Mouse (Mus musculus): Measurements from ENCODE around the gene Timd2. TPM values are rescaled to one million over a fixed set of nuclear protein-coding genes. Genes with fewer than 3 reads are reported as not detected.
"Not testable (repeated sequence)": the region's sequence is repeated elsewhere in the genome, so short reads cannot be mapped to it uniquely, and the experiment has no call there.

The Timd2 gene
- total and polyA plus RNA-seq, 3 experiments = not detected

DNA sequence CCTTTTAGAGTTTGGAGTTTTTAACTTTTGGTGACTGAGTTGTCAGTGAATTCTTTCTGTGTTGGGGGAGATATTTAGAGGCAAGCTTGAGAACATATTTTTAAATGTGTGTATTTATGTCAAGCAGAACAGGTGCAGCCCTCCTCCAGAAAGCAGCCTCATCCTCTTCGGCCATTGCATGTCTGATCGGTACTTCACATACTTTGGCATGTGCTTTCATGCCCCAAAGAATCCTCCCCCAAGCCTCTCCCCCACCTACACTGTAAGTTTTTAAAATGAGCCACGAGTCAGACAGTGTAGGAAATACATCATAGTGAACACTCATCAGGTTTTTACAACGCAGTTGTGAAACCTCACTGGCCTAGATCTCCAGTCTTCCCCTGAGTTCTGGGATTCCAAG, 34.0 kb upstream of the Timd2 start:
- no peaks in the 10 kb centered on the region for H3K9me3 ChIP-seq (replicated peaks)
- TF ChIP-seq GATA1 (IDR thresholded peaks at IDR 0.05; ENCODE audit: borderline replicate concordance, low read length) (no peak), GATA2 (IDR thresholded peaks at IDR 0.05; ENCODE audit: borderline replicate concordance, low read depth, low read length) (no peak), POLR2AphosphoS5 (IDR thresholded peaks at IDR 0.05; ENCODE audit: insufficient replicate concordance, low read depth, low read length) (no peak), CTCF (IDR thresholded peaks at IDR 0.05; ENCODE audit: low read depth, low read length) (no peak), TAL1 (conservative IDR thresholded peaks at IDR 0.05; ENCODE audit: low read depth, low read length) (no peak)
- no peaks in the 10 kb centered on the region; the same call in 1 of the 2 replicates for H3K27me3 ChIP-seq (ENCODE audit: insufficient read depth, low read length)
- ATAC-seq (ENCODE audit: extremely low read depth, insufficient number of reproducible peaks, low FRiP score, poor library complexity, severe bottlenecking) (no peak), DNase-seq (ENCODE audit: low spot score) (no peak)
- H3K36me3 ChIP-seq (replicated peaks) = no peaks in the 10 kb centered on the region
- no peaks in the 10 kb centered on the region for H3K4me1 ChIP-seq (ENCODE audit: insufficient read depth, low read depth, low read length)
- H3K4me3 ChIP-seq (ENCODE audit: low read depth, low read length) = no peak overlapping the region

DNA sequence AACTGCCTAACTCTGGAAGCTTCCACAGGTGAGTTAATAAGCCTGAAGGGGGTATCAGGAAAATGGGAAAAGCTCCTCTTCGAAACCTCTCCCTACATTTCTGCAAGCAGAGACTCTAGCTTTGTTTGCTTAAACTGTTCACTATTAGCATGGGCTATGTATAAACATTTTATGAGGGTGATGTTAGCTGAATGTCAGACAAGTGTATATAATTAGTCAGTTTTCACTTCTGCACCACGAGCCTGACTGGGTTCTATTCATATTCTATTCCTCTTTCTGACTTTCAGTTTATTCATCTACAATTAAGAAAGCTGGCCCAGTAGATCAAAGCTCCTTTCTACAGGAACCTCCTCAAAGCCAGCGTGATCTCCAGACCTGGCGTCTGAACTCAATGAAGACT, 32.6 kb upstream of the Timd2 start:
- H3K27me3 ChIP-seq (ENCODE audit: insufficient read depth, low read length) = no peaks in the 10 kb centered on the region; the same call in 1 of the 2 replicates
- H3K36me3 ChIP-seq (replicated peaks) = no peaks in the 10 kb centered on the region
- ATAC-seq (ENCODE audit: extremely low read depth, insufficient number of reproducible peaks, low FRiP score, poor library complexity, severe bottlenecking) (no peak), DNase-seq (ENCODE audit: low spot score) (no peak)
- no peaks in the 10 kb centered on the region for H3K9me3 ChIP-seq (replicated peaks)
- TF ChIP-seq POLR2AphosphoS5 (IDR thresholded peaks at IDR 0.05; ENCODE audit: insufficient replicate concordance, low read depth, low read length) (no peak), TAL1 (conservative IDR thresholded peaks at IDR 0.05; ENCODE audit: low read depth, low read length) (no peak), CTCF (IDR thresholded peaks at IDR 0.05; ENCODE audit: low read depth, low read length) (no peak)
- H3K4me3 ChIP-seq (ENCODE audit: low read depth, low read length) = no peak overlapping the region
- H3K4me1 ChIP-seq (ENCODE audit: insufficient read depth, low read depth, low read length) = no peaks in the 10 kb centered on the region

DNA sequence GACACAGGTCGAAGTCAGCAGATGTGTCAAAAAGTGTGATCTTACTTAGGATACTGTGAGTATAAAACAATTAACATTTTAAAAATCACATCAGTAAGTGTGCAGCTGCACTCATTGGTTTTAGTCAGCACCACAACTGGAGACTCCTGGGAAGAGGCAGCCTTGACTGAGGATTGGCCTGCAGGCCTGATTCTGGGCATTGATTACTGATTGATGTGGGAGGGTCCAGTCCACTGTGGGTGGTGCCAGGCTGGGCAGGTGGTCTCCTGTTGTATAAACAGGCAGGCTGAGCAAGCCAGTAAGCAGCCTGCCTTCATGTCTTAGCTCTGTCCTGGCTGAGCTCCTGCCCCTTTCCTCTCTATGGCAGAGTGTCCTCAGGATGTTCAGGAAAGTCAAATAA, 28.2 kb upstream of the Timd2 start, which contains the start of gene Havcr1:
Gene Havcr1, plus strand, starts transcription at position 5 of the 400 bp plus-strand sequence.
- not testable (repeated sequence) for H3K27me3 ChIP-seq (ENCODE audit: insufficient read depth, low read length); ATAC-seq (ENCODE audit: extremely low read depth, insufficient number of reproducible peaks, low FRiP score, poor library complexity, severe bottlenecking); H3K9me3 ChIP-seq (replicated peaks); DNase-seq (ENCODE audit: low spot score); H3K36me3 ChIP-seq (replicated peaks); H3K4me3 ChIP-seq (ENCODE audit: low read depth, low read length); H3K4me1 ChIP-seq (ENCODE audit: insufficient read depth, low read depth, low read length)

DNA sequence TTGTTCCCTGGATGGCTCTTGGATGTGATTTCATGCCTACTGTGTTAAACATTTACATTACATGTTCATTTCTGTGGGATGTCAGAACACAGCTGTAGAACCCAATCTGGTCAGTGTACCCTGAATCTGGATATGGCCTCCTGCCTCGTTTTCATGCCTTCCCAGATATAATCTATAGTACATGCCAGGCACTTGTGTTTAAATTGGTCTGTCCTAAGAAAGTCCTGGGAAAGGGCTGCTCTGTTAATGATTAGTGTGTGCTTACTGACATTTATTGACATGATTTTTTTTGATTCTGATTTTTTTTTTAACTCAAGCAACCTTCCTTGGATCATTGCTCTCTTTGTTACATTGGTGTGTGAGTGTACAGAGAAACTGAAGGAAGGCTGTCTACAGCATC, 27.8 kb upstream of the Timd2 start:
- Histone ChIP-seq H3K4me1 (ENCODE audit: insufficient read depth, low read depth, low read length) (no peaks in the 10 kb centered on the region), H3K4me3 (ENCODE audit: low read depth, low read length) (no peak overlapping the region), H3K36me3 (replicated peaks) (no peaks in the 10 kb centered on the region), H3K9me3 (replicated peaks) (no peaks in the 10 kb centered on the region), H3K27me3 (ENCODE audit: insufficient read depth, low read length) (no peaks in the 10 kb centered on the region)
- DNase-seq (ENCODE audit: low spot score) (no peak), ATAC-seq (ENCODE audit: extremely low read depth, insufficient number of reproducible peaks, low FRiP score, poor library complexity, severe bottlenecking) (no peak)
- no peak for TF ChIP-seq GATA2 (IDR thresholded peaks at IDR 0.05; ENCODE audit: borderline replicate concordance, low read depth, low read length)
- TF ChIP-seq POLR2AphosphoS5 (IDR thresholded peaks at IDR 0.05; ENCODE audit: insufficient replicate concordance, low read depth, low read length) = no peak
- no peak for TF ChIP-seq CTCF (IDR thresholded peaks at IDR 0.05; ENCODE audit: low read depth, low read length)
- TF ChIP-seq TAL1 (conservative IDR thresholded peaks at IDR 0.05; ENCODE audit: low read depth, low read length) = no peak
- no peak for TF ChIP-seq GATA1 (IDR thresholded peaks at IDR 0.05; ENCODE audit: borderline replicate concordance, low read length)

DNA sequence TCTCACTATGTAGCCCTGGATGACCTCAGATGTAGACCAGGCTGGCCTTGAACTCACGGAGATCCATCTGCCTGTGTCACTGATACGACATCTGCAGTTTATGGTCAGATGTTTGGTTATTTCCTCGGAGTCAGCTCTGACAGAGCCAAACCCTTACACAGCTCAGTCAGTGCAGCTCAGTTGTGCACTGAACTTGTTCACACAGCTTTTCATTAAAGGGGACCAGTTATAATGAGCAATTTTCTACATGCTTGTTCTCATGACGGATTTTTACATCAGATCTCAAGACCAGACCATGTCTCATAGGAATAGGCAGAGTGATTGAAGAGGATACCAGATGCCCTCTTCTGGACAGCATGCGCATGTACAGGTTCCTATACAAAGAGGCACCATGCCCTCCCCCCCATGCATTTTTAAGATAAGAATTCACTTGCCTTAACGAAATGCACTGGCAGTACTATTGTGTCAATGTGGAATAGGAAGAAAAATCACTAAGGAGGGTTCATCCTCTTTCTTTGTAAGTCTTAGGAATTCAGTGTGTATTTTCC, 26.5 kb upstream of the Timd2 start:
- TF ChIP-seq CTCF (IDR thresholded peaks at IDR 0.05; ENCODE audit: low read depth, low read length) (peak; percentile 23; the same call in 1 of the 2 replicates), TAL1 (conservative IDR thresholded peaks at IDR 0.05; ENCODE audit: low read depth, low read length) (no peak)
- H3K36me3 ChIP-seq (replicated peaks) = no peaks in the 10 kb centered on the region
- DNase-seq (ENCODE audit: low spot score) (no peak), ATAC-seq (ENCODE audit: extremely low read depth, insufficient number of reproducible peaks, low FRiP score, poor library complexity, severe bottlenecking) (no peak; the same call in 1 of the 2 replicates)
- H3K27me3 ChIP-seq (ENCODE audit: insufficient read depth, low read length) = no peaks in the 10 kb centered on the region
- H3K9me3 ChIP-seq (replicated peaks) = no peaks in the 10 kb centered on the region
- H3K4me1 ChIP-seq (ENCODE audit: insufficient read depth, low read depth, low read length) = no peaks in the 10 kb centered on the region
- no peak overlapping the region for H3K4me3 ChIP-seq (ENCODE audit: low read depth, low read length)

DNA sequence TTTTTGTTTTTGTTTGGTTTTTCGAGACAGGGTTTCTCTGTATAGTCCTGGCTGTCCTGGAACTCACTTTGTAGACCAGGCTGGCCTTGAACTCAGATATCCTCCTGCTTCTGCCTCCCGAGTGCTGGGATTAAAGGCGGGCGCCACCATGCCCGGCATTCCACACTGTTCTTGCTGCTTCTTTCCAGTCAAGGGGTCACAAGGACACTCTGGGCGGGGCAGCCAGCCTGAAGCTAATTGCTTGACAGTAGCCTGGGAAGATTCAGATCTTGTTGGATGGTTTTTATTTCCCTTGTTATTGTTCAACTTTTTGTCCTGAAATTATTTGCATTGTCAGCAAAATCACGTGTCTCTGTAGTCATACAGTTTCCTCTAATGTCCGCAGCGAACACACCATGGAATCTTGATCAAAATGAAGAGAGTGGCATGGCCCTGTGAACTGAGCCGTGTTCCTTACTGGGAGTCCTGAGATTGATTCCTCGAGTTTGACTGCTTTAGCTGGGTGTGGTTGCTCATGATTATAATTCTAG, 24.7 kb upstream of the Timd2 start:
- TF ChIP-seq CTCF (IDR thresholded peaks at IDR 0.05; ENCODE audit: low read depth, low read length) (no peak), TAL1 (conservative IDR thresholded peaks at IDR 0.05; ENCODE audit: low read depth, low read length) (no peak), GATA2 (IDR thresholded peaks at IDR 0.05; ENCODE audit: borderline replicate concordance, low read depth, low read length) (no peak), GATA1 (IDR thresholded peaks at IDR 0.05; ENCODE audit: borderline replicate concordance, low read length) (no peak), POLR2AphosphoS5 (IDR thresholded peaks at IDR 0.05; ENCODE audit: insufficient replicate concordance, low read depth, low read length) (no peak)
- ATAC-seq (ENCODE audit: extremely low read depth, insufficient number of reproducible peaks, low FRiP score, poor library complexity, severe bottlenecking) (no peak), DNase-seq (ENCODE audit: low spot score) (no peak)
- Histone ChIP-seq H3K4me3 (ENCODE audit: low read depth, low read length) (no peak overlapping the region), H3K9me3 (replicated peaks) (no peaks in the 10 kb centered on the region), H3K27me3 (ENCODE audit: insufficient read depth, low read length) (no peaks in the 10 kb centered on the region), H3K4me1 (ENCODE audit: insufficient read depth, low read depth, low read length) (no peaks in the 10 kb centered on the region), H3K36me3 (replicated peaks) (no peaks in the 10 kb centered on the region)

DNA sequence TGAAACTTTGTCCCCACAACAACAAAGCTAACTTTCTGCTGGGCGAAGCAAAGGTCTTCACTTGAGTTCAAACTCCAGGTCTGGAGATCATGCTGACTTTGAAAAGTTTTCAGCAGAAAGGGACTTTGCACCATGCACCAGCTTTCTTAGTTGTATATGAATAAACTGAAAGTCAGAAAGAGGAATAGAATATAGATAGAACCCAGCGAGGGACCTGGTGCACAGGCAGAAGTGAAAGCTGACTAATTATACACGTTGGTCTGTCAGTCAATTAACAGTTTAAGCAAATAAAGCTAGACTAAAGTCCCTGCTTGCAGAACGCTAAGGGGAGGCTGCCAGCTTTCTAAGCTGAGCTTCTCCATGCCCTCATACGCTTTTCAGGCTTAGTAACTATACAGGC, 8.0 kb downstream of the Timd2 start:
- TF ChIP-seq TAL1 (conservative IDR thresholded peaks at IDR 0.05; ENCODE audit: low read depth, low read length) (no peak), POLR2AphosphoS5 (IDR thresholded peaks at IDR 0.05; ENCODE audit: insufficient replicate concordance, low read depth, low read length) (no peak), GATA1 (IDR thresholded peaks at IDR 0.05; ENCODE audit: borderline replicate concordance, low read length) (no peak), CTCF (IDR thresholded peaks at IDR 0.05; ENCODE audit: low read depth, low read length) (no peak), GATA2 (IDR thresholded peaks at IDR 0.05; ENCODE audit: borderline replicate concordance, low read depth, low read length) (no peak)
- H3K4me1 ChIP-seq (ENCODE audit: insufficient read depth, low read depth, low read length) = no peaks in the 10 kb centered on the region
- ATAC-seq (ENCODE audit: extremely low read depth, insufficient number of reproducible peaks, low FRiP score, poor library complexity, severe bottlenecking) (no peak), DNase-seq (ENCODE audit: low spot score) (no peak)
- H3K9me3 ChIP-seq (replicated peaks) = no peaks in the 10 kb centered on the region
- H3K27me3 ChIP-seq (ENCODE audit: insufficient read depth, low read length) = no peaks in the 10 kb centered on the region
- no peak overlapping the region for H3K4me3 ChIP-seq (ENCODE audit: low read depth, low read length)
- H3K36me3 ChIP-seq (replicated peaks) = no peaks in the 10 kb centered on the region
